Mouse (Mus musculus) cerebellum, adult 8-10 months (tissue): Measurements from ENCODE around the gene Fhit.

Experiments used
- DNase-seq: peaks from one replicate; pipeline ENCODE4 v3.0.0; 2022

Fhit gene

GRCm38 (mm10) chr14:10507560-10507959, 654.3 kb downstream of the Fhit start:
- DNase-seq, result no peak

- DNase-seq, result no peak
Measured at GRCm38 (mm10) chr14:10485798-10486197, 676.0 kb downstream of the Fhit start.

GRCm38 (mm10) chr14:10482851-10483613, 678.8 kb downstream of the Fhit start:
- no peak for DNase-seq

GRCm38 (mm10) chr14:10481370-10481769, 680.5 kb downstream of the Fhit start:
- no peak for DNase-seq

GRCm38 (mm10) chr14:10480681-10481080, 681.2 kb downstream of the Fhit start:
- no peak for DNase-seq

GRCm38 (mm10) chr14:10453001-10453861, 708.6 kb downstream of the Fhit start:
- no peak for DNase-seq

- DNase-seq, result no peak
Measured at GRCm38 (mm10) chr14:10452234-10452633, 709.6 kb downstream of the Fhit start.

- no peak for DNase-seq
Measured at GRCm38 (mm10) chr14:10445360-10445759, 716.5 kb downstream of the Fhit start.

GRCm38 (mm10) chr14:10439007-10439749, 722.7 kb downstream of the Fhit start:
- DNase-seq, result no peak

- no peak for DNase-seq
Measured at GRCm38 (mm10) chr14:10436193-10436592, 725.6 kb downstream of the Fhit start.

- no peak for DNase-seq
Measured at GRCm38 (mm10) chr14:10432502-10432901, 729.3 kb downstream of the Fhit start.

GRCm38 (mm10) chr14:10430396-10431000, 731.3 kb downstream of the Fhit start:
- no peak for DNase-seq

GRCm38 (mm10) chr14:10423499-10423898, 738.3 kb downstream of the Fhit start:
- no peak for DNase-seq

- DNase-seq, result no peak
Measured at GRCm38 (mm10) chr14:10422261-10422660, 739.6 kb downstream of the Fhit start.

- DNase-seq, result no peak
Measured at GRCm38 (mm10) chr14:10415068-10415467, 746.8 kb downstream of the Fhit start.

- DNase-seq, result no peak
Measured at GRCm38 (mm10) chr14:10409306-10409962, 752.4 kb downstream of the Fhit start.

- DNase-seq, result peak; percentile 66
Measured at GRCm38 (mm10) chr14:10405346-10405745, 756.5 kb downstream of the Fhit start.

- no peak for DNase-seq
Measured at GRCm38 (mm10) chr14:10367783-10368680, 793.8 kb downstream of the Fhit start.

GRCm38 (mm10) chr14:10366808-10367207, 795.0 kb downstream of the Fhit start:
- DNase-seq, result no peak

GRCm38 (mm10) chr14:10364281-10364680, 797.6 kb downstream of the Fhit start:
- DNase-seq, result no peak

GRCm38 (mm10) chr14:10363306-10363705, 798.5 kb downstream of the Fhit start:
- no peak for DNase-seq
